Mouse (Mus musculus) layer of hippocampus, postnatal 25 days (tissue): ENCODE data around the gene Npas3. TPM values are rescaled to one million over a fixed set of nuclear protein-coding genes. Genes with fewer than 3 reads are reported as not detected.
"Not testable (repeated sequence)": the region's sequence is repeated elsewhere in the genome, so short reads cannot be mapped to it uniquely, and the experiment has no call there.

Experiments used
- DNase-seq, 2 experiments: peaks; one replicate each; pipeline ENCODE4 v3.0.0; 2022; ENCODE audit warnings: mixed read lengths in 2 of 2, low spot score in 1 of 2; ENCODE audit errors: extremely low spot score in 1 of 2
- total RNA-seq, 2 experiments: library from RNA; stranded (reverse); gene quantifications; 2 replicates each; pipeline ENCODE4 v1.2.3; 2021

Gene Npas3
- total RNA-seq: 10 to 100 TPM; 26.4 to 37.1 TPM

- DNase-seq: peak; percentile 30 to 38
Observed at GRCm38 (mm10) chr12:53248101-53248727, at the start of gene Npas3. Npas3 (plus strand) TSS chr12:53248677.

GRCm38 (mm10) chr12:53217141-53217540 lies 31.3 kb upstream of the Npas3 start:
- DNase-seq: no peak

DNA sequence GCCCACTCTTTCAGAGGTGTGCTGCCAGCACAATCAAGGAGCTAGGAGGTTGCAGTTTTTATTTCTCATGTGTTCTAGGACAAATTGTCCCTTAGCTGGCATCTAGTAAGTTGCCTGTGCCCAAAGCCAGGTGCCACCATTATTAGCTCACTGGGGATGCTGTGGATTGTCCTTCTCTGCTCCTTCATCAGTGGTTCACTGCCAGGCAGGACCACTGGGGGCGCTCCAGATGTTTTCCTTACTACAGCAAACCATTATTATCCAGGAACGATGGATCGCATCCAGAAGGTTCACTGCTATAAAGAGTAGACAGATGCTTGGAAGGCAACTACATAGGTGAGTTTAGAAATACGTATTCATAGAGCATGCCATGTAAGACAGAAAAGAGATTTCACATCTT lies 25.7 kb upstream of the Npas3 start:
- no peak for DNase-seq

DNA sequence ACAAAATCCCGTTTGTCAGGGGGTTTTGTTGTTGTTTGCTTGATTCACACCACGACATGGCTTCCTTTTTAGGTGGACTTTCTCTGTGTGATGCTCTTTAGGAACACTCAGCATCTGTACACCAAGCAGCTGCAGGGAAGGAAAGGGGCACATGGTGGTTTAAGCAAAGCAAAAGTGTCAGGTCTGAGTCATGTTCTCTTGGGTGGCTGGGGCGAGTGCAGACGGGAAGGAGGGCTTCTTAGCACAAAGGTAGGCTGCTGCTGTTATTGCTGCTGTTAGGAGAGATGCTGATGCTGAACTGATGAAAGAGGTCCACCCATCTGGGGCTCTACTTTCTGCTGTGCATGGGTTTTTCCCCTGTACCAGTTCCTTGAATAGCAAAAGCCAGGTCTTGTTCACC lies 21.1 kb upstream of the Npas3 start:
- DNase-seq: no peak

DNA sequence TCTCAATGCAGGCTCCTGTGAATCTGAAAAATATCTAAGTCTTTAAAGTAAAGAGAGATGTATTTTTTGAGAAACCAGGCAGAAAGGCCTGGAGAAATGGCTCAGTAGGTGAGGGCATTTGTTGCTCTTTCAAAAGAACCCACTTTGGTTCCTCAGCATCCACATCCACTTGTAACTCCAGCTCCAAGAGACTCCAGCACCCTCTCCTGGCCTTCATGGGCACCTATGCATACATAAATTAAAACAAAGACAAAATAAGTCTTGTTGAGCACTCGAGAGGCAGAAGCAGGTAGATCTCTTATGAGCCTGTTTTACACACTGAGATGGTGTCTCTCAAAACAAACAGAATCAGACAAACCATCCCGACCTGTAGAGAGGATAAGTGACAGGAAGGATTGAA lies 19.1 kb upstream of the Npas3 start:
- no peak for DNase-seq

DNA sequence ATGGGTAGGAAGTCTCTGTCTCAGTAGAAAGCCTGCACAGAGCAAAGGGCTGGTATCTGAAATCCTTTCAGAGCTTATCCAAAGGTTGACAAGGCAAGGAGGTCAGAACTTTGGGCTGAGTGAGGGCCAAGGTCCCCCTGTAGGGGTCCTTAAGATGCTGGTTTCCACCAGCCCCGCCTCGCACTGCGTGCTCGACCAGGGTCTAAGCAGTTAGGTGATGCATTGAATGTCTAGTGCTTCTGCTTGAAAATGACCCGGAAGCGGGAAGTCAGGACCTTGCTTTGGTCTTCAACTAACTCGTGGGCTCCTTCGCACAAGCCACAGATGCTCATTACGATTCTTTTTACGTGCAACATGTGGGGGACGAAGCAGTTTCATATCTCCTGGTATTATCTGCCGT lies 2.3 kb upstream of the Npas3 start:
- DNase-seq: no peak

GRCm38 (mm10) chr12:53246581-53247490 lies 1.6 kb upstream of the Npas3 start:
- DNase-seq: peak; percentile 14 to 28

DNA sequence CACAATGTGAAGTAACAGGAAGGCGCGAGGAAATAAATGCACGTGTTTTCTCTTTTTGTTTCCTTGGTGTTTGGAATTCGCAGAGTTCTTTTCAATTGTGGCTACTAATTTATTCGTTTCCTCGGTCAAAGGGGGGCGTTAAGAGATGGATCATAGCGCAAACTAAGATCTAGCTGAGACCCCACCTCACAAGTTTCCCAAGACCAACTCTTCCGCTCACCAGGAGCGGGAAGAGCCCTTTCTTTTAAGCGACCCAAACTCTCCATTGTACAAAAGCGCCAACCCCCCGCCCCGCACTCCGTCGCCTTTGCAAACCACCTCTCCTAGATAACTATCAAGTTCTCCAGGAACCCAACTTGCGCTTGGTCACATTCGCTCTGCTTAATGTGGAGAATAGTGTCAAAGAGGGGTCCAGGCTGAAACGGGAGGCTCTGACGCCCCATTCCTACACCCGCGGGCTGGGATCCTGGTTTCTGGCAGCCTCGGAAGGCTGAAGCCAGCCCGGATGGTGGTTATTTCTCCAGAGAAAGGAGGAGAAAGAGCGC lies 914 bp upstream of the Npas3 start:
- peak; percentile 14 to 20 for DNase-seq

DNA sequence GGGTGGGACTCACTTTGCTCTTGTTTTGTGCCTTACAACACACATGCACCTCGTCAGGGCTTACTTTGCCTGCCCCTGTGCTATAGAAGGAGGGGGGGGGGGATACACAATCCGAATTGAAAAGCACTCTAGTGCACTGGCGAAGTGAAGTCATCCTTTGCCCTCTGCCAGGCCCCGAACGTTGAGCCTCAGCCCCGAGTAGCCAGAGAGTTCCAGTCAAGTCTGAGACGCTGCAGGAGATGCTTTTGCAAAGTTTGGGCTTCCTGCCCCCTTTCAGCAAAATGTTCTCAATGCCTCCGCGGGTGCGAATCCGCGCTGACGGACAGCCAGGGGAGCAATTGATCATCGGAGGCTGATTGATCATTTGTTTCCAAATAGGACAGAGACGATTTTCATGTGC lies 319 bp downstream of the Npas3 start:
- DNase-seq: peak; percentile 12 to 19

GRCm38 (mm10) chr12:53251701-53252181 lies 3.3 kb downstream of the Npas3 start:
- DNase-seq: peak; percentile 11 to 13

- DNase-seq: peak; percentile 10 to 22
Observed at GRCm38 (mm10) chr12:53252213-53252571, 3.7 kb downstream of the Npas3 start.

GRCm38 (mm10) chr12:53252572-53253422 lies 4.3 kb downstream of the Npas3 start:
- peak; percentile 10 to 39 for DNase-seq

- peak; percentile 13 to 22 for DNase-seq
Observed at GRCm38 (mm10) chr12:53253461-53254159, 5.1 kb downstream of the Npas3 start.

DNA sequence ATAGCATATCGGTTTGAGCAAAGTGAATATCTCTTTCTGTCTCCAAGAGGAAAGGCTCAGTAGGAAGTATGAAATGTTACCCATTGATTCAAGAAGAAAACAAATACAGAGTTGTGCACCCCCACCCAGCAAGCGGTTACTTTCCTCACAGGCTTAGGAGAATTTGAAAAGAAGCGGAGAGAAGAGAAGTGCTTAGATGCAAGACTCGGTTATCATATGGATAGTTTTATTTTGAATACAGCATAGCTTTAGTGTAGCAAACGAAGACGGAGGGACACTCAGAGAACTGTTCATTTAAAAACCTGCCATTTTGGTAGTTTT lies 5.6 kb downstream of the Npas3 start:
- no peak for DNase-seq

- not testable (repeated sequence) for DNase-seq
Observed at GRCm38 (mm10) chr12:53274502-53274901, 26.0 kb downstream of the Npas3 start.

- no peak for DNase-seq
Observed at GRCm38 (mm10) chr12:53277393-53277792, 28.9 kb downstream of the Npas3 start.

DNA sequence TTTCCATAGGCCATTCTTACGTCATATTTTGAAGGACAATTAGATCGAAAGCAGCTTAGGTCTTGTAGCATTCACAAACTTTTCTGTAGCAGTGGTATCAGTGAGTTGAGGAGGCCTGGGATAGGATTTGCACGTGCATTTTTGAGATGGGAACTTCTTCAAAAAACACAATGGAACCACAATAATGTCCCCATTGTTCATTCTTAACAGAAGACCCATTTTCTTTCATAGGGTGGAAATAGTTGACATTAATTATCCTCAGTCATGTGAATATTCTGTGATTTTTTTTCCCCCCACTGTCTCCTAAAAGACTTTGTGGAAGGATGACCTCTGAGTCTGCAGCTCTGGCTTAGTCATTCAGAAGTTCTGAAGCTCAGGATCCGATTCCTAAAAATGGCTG lies 41.9 kb downstream of the Npas3 start:
- no peak for DNase-seq

DNA sequence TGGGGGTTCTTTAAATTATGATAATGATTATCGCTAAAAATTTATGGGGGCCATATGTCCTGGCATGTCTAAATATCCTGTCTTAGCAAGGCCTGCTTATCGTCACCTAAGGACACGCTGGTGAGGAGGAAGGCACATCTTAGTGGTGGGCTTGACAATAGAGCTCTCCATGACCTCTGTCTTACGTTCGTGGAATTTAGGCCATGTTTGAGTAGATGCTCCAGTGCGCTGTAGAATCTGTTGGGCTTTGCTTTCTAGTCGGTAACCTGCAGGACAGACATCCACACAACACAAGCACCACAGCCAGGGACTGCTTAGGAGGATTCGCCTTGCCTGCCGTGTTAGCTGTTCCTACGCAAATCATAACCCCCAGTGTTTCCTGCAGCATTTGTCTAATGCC lies 42.4 kb downstream of the Npas3 start:
- no peak for DNase-seq

DNA sequence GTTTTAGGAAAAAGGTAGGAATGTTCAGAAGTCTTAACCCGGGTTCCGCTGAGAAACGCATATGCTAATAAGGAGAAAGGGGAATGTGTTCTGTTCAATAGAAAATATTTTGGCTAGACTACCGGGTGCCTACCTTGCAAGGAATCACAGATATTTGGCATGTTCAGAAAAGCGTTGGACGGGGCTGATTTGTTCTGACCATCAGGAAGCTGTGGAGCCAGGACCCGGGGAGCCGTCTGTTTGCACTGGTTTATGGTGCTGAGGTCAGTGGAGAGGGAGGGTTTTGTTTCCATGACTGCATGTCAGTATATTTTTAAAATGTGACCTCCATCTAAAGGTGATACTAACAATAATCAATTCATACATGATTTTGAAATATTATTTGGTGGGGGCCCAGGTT lies 43.5 kb downstream of the Npas3 start:
- no peak for DNase-seq
